Mouse (Mus musculus) stomach, embryonic 15.5 days (tissue): ENCODE measurements around the gene Fgf7. TPM values are rescaled to one million over a fixed set of nuclear protein-coding genes. Genes with fewer than 3 reads are reported as not detected.

Experiments used
- ATAC-seq: fragments of 200-750 bp; cut with Nextera tagmentation; 2 replicates; pipeline ENCODE4 v1.8.0; 2017; ENCODE audit warnings: low read depth, moderate number of reproducible peaks, moderate TSS enrichment; ENCODE audit not compliant: insufficient read depth, low FRiP score
- H3K27ac ChIP-seq: fragments of 300-500 bp; sonication (generic); 2 replicates; pipeline ENCODE4 v1.5.1; 2015; ENCODE audit warnings: mild to moderate bottlenecking, inconsistent platforms
- H3K27me3 ChIP-seq: fragments of 300-500 bp; sonication (generic); replicated peaks from 2 replicates; pipeline ENCODE4 v1.6.1; 2015; ENCODE audit warnings: inconsistent platforms
- H3K36me3 ChIP-seq: fragments of 300-500 bp; sonication (generic); 2 replicates; pipeline ENCODE4 v1.6.1; 2015; ENCODE audit warnings: inconsistent platforms
- H3K4me1 ChIP-seq: fragments of 300-500 bp; sonication (generic); 2 replicates; pipeline ENCODE4 v1.6.1; 2015; ENCODE audit warnings: inconsistent platforms
- H3K4me2 ChIP-seq: fragments of 300-500 bp; sonication (generic); 2 replicates; pipeline ENCODE4 v1.6.1; 2015; ENCODE audit warnings: mild to moderate bottlenecking, inconsistent platforms
- H3K4me3 ChIP-seq: fragments of 300-500 bp; sonication (generic); replicated peaks from 2 replicates; pipeline ENCODE4 v1.5.1; 2015; ENCODE audit warnings: inconsistent platforms
- H3K9ac ChIP-seq: fragments of 300-500 bp; sonication (generic); 2 replicates; pipeline ENCODE4 v1.6.1; 2015; ENCODE audit warnings: inconsistent platforms
- H3K9me3 ChIP-seq: fragments of 300-500 bp; sonication (generic); 2 replicates; pipeline ENCODE4 v1.6.1; 2016; ENCODE audit warnings: inconsistent platforms
- WGBS: fragments of 180-500 bp; shearing (Covaris S2); methylation state at CpG from one replicate; pipeline ENCODE4 v1.1.7; 2015; 5-methylcytosine and 5-hydroxymethylcytosine counted together
- polyA plus RNA-seq: library from polyadenylated mRNA; unstranded; fragments of >200 nt; fragmentation: Nextera tagmentation; extraction: Ambion mirVana; gene quantifications from 2 replicates; pipeline ENCODE4 v1.2.1, GENCODE M21; 2015

Fgf7 gene
- polyA plus RNA-seq: 2.7 and 4.5 TPM in 2 replicates

DNA sequence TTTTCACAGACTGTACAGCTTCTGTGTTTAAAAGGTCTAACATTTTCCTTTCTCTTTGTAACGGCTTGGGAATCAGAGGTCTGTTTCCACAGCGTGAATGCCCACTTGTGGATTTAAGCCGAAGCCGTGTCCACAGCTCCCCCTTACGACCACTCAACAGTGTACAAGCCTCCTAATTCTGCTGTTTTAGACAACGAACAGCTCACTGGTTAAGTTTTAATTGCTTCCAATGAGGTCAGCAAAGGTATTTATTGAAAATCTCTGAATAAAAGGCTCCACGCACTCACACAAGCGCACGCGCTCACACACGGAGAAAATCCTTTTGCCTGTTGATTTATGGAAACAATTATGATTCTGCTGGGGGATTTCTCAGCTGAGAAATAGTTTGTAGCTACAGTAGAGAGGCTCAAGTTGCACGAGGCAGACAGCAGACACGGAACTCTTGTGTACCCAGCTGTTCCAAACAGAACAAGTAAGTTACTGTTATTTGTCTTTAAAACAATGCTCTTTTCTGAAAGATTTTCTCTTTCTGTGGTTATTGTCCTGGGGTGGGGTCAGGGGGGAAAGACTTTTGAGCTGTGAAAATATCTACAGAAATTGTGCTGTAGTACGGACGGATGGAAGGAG, at the start of gene Fgf7:
Gene Fgf7 (plus strand): TSS at position 280 of the 627 bp plus-strand sequence.
- ATAC-seq: no peak
- Histone ChIP-seq H3K9ac (no peak within 1 kb of the TSS; the same call in 1 of the 2 replicates), H3K4me3 (peak within 1 kb of the TSS; percentile 23), H3K36me3 (no peaks in the 10 kb centered on the region), H3K4me2 (peak within 1 kb of the TSS; percentile 45), H3K27me3 (no peaks in the 10 kb centered on the region), H3K27ac (no peak within 1 kb of the TSS), H3K9me3 (no peaks in the 10 kb centered on the region), H3K4me1 (0 out of 2 replicates have a peak, but pooled peaks cover 4% of the 10 kb centered on the region)
- WGBS: 35% methylated on average over 15 of the region's 15 CpGs

DNA sequence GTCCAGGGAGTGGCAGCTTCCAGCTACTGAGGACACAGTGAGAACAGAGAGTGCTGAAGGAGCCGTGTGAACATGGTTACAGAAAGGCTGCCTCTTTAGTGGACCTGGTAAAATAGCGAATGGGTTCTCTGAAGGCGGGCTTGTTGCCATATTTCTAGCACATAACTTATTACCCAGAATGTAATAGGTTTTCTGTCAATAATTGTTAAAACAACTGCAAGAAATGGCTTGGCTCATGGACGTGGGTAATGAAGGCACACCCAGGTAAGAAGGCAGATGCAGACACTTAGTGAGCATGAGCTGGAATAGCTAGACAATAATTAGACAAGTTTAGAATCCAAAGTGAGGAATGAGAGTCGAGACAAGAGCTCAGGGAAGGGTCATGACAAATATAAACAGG, 32.2 kb upstream of the Fgf7 start:
- ATAC-seq: no peak

DNA sequence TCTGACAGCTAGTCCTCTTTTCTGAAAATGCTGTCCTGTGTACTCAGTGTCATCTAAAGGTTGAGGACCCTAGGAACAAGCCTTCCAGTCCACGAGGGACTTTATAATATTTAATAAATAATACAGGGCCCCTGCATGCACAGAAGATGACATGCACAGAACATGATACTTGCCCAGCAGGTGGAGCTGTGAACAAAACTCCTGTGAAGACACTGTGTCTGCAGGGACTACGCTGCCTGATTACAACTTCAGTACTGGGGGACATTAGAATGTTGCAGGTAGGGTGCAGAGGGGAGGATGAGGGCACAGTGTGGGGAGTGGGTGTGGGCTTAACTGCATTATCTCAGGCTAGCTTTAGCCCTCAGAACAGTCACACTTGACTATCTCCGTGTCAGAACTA, 28.4 kb upstream of the Fgf7 start:
- H3K27ac ChIP-seq: no peak overlapping the region
- 34% methylated on average over 3 of the region's 3 CpGs for WGBS
- H3K27me3 ChIP-seq: no peaks in the 10 kb centered on the region
- no peak overlapping the region for H3K4me2 ChIP-seq
- no peak overlapping the region for H3K4me3 ChIP-seq
- no peaks in the 10 kb centered on the region for H3K4me1 ChIP-seq
- no peaks in the 10 kb centered on the region for H3K9me3 ChIP-seq
- H3K36me3 ChIP-seq: no peaks in the 10 kb centered on the region
- no peak for ATAC-seq
- no peak overlapping the region for H3K9ac ChIP-seq

More for the DNA sequence above, 32.2 kb upstream of the Fgf7 start:
- Histone ChIP-seq H3K4me1 (no peaks in the 10 kb centered on the region), H3K4me2 (no peak overlapping the region), H3K9ac (no peak overlapping the region), H3K4me3 (no peak overlapping the region), H3K36me3 (no peaks in the 10 kb centered on the region), H3K27me3 (no peaks in the 10 kb centered on the region), H3K27ac (no peak overlapping the region), H3K9me3 (no peaks in the 10 kb centered on the region)
- WGBS: 58% methylated on average over 5 of the region's 5 CpGs

DNA sequence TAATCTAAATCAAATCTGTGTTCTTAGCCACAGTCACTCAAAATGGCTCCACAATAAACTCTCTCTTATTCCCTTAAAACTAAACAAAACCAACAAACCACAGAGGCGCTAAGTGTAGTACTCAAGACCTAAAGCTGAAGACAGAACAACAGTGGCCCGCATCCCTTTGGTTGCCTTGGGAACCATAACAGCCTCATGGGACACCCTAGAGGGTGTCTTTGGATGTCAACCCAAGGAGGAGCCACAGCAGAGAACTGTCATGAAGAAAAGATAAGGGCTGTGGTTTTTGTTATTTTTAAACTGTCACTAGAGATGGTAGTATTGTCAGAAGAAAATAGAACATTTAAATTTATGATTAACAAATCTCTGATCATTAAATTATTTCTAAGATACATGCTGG, 27.7 kb upstream of the Fgf7 start:
- no peak overlapping the region for H3K4me2 ChIP-seq
- no peak overlapping the region for H3K4me3 ChIP-seq
- no peaks in the 10 kb centered on the region for H3K36me3 ChIP-seq
- ATAC-seq: no peak
- WGBS: 80% methylated on average over 2 of the region's 2 CpGs
- H3K27ac ChIP-seq: no peak overlapping the region
- no peaks in the 10 kb centered on the region for H3K9me3 ChIP-seq
- no peak overlapping the region for H3K9ac ChIP-seq
- H3K4me1 ChIP-seq: no peaks in the 10 kb centered on the region
- no peaks in the 10 kb centered on the region for H3K27me3 ChIP-seq

DNA sequence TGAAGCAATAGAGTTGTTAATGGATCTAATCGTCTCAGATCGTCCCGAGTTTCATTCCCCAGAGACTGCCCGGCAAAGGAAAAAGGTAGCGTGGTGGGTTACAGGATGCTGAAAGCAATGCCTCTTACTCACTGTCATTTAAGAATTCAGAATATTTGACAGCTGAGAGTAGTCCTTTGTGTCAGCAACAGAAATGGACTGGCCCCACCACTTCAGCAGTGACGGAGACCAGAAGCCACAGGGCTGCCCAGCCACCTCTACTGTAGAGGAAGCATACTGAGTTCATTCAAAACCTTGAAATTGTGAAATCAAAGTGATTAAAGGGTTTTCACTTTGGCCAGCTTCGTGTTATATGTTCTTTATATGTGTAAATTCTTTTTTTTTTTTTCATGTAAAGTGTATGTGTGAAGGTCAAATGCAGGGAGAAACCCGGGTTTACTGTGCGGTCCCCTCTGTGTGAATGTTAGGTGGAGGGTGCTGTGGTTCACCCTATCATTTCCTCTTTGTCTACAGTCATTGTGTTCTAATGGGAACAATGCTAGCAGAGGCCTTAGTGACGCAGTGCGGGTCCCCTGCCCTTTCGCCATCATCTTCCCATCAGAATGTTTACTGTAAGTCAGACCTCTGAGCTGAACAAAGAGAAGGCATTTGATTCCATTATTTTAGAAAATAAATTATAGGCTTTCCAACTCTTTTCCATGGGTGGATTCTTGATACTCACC, 19.3 kb upstream of the Fgf7 start:
- no peak overlapping the region for H3K27ac ChIP-seq
- no peaks in the 10 kb centered on the region for H3K36me3 ChIP-seq
- H3K4me3 ChIP-seq: no peak overlapping the region
- WGBS: 49% methylated on average over 12 of the region's 12 CpGs
- H3K27me3 ChIP-seq: no peaks in the 10 kb centered on the region
- no peak for ATAC-seq
- H3K4me2 ChIP-seq: no peak overlapping the region
- H3K4me1 ChIP-seq: no peaks in the 10 kb centered on the region
- no peaks in the 10 kb centered on the region for H3K9me3 ChIP-seq
- H3K9ac ChIP-seq: no peak overlapping the region

DNA sequence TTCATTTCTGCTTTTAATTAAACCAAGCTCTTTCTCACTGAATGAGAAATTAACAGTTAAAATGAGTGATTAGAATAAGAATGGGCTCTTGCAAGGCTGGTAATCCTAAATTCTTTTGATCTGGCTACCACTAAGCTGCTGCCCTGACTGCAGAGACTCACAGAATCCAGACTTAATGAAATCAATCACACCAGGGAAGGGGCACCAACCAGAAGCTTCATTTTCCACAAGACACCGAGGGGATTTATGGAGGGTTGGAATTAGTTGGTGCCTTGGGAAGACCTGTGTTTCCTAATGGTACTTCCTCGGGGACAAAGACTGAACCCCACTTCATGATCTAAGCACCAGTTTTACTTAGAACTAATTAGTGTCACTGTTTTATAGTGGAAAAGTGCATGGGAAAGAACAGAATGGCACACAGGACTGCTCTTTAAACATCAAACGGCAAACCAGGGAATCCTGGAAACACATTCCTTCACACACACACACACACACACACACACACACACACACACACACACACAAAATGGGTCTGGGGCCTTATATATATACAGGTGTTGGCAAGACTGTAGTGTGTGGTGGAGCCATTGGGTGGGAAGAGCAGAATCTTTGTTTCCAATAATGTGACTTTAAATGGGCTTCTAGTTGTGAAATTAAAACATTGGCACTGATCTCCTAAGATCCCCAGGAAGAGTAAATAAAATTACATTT, 18.5 kb upstream of the Fgf7 start:
- 51% methylated on average over 3 of the region's 3 CpGs for WGBS
- Histone ChIP-seq H3K4me2 (no peak overlapping the region), H3K9ac (no peak overlapping the region), H3K4me1 (no peaks in the 10 kb centered on the region), H3K27ac (no peak overlapping the region), H3K9me3 (no peaks in the 10 kb centered on the region), H3K27me3 (no peaks in the 10 kb centered on the region), H3K4me3 (no peak overlapping the region), H3K36me3 (no peaks in the 10 kb centered on the region)
- no peak for ATAC-seq

DNA sequence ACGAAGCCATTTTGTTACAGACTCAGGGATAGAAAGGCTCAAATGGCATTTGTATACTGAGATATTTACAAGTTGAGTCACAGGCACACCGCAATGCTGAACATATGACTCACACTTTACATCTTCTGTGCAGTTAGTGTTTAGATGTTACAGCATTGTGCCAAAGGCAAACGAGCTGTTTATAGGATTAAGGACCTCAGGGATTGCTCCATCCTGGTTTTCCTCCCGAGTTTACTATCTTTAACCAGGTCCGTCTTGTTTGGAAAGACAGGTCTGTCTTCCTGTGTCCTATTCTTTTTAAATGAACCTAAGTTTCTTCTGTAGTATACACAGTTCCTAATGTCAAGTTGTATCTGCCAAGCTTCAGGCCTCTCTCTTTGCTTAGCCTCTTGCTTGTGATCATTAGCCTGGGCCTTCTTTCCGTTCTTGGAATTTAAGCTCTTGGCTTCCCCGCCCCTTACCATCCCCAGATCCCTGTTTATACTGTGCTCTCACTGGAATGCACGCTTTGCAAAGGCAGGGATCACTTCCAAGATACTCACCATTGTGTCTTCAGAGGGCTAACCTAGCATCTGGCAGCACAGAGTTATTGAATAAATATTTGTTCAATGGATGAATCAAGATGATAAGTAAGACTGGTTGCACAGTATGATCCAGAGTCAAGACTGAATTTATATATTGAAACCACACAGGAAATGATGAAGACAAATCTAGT, 3.1 kb upstream of the Fgf7 start:
- H3K27ac ChIP-seq: peak overlapping the region; percentile 61

DNA sequence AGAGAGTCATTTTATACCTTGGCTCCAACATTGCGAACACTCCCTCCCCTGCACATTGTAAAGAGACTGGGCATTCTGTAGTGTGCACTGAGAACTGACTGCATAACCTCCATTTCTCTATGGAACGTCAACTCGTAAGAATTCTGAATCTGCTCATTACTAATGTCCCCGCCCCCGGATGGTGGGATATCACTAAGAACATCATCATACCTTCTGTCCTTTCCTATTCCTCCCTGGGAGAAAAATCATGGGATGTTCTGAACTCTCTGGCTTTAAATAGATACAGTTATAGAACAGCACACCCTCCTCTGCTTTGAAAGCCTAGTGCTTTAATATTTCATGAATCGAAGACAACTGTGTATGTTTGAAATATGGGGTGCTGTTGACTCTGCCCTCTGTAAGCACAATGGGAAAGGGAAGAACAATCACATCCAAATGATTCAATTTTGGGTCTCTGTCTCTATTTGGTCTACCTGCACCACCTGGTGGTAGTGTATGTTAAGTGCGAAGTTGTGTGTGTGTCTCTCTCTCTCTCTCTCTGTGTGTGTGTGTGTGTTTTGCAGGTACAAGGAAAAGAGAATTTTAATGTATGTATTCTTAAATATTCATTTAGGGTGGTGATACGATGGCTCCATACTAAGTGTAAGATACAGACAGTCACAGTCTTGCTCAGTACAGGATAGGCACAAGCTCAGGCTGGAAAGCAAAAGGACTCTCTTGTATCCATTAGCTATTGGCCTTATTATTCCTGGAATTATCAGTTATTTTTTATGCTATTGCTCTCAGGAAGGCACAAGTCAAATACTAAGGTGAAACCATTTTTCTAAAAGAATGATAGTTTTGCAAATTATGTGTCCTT, 1.1 kb upstream of the Fgf7 start:
- 70% methylated on average over 8 of the region's 8 CpGs for WGBS
- H3K9ac ChIP-seq: no peak overlapping the region
- H3K4me1 ChIP-seq: 0 out of 2 replicates have a peak, but pooled peaks cover 4% of the 10 kb centered on the region
- no peak for ATAC-seq
- no peaks in the 10 kb centered on the region for H3K27me3 ChIP-seq
- H3K4me2 ChIP-seq: no peak overlapping the region
- H3K9me3 ChIP-seq: no peaks in the 10 kb centered on the region
- no peak overlapping the region for H3K4me3 ChIP-seq
- H3K36me3 ChIP-seq: no peaks in the 10 kb centered on the region
- no peak overlapping the region for H3K27ac ChIP-seq

More for the DNA sequence above, 3.1 kb upstream of the Fgf7 start:
- Histone ChIP-seq H3K9me3 (no peaks in the 10 kb centered on the region), H3K36me3 (no peaks in the 10 kb centered on the region), H3K27me3 (no peaks in the 10 kb centered on the region), H3K4me3 (no peak overlapping the region), H3K9ac (no peak overlapping the region), H3K4me1 (0 out of 2 replicates have a peak, but pooled peaks cover 4% of the 10 kb centered on the region), H3K4me2 (no peak overlapping the region)
- WGBS: 35% methylated on average over 8 of the region's 8 CpGs
- ATAC-seq: peak; percentile 43; the same call in 1 of the 2 replicates

DNA sequence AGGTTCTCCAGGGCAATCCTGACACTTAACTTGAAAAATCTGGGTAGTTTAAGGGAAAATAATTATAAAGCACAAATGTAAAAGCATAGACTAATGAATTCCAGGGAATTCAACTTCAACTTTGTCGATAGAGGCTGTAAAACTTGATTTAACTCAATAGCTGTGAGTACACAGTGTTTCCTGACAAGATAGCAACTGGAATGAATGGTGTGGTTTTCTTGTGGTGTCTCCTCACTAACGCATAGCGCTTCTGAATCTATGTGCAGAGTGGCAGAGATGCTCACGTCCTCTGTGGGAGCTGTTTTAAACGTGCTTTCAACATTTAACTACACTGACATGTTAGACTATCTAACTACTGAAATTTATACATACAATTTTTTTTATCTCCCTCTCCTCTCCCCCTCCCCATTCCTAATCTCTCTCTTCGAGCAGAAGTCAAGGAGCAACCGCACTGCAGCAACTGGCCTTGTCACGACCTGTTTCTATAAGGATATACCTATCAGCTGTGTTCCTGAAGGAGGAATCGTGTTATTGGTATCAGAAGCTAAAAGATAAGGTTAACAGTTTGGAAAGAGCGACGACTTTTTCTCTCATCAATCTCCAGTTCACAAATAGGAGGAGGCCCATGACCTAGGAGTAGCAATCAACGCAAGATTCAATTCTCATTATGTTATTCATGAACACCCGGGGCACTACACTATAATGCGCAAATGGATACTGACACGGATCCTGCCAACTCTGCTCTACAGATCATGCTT, 734 bp downstream of the Fgf7 start:
- ATAC-seq: no peak
- H3K4me3 ChIP-seq: peak overlapping the region; percentile 23; the same call in 1 of the 2 replicates
- H3K27me3 ChIP-seq: no peaks in the 10 kb centered on the region
- no peak overlapping the region for H3K9ac ChIP-seq
- peak overlapping the region; percentile 45 for H3K4me2 ChIP-seq
- H3K36me3 ChIP-seq: no peaks in the 10 kb centered on the region
- H3K4me1 ChIP-seq: 0 out of 2 replicates have a peak, but pooled peaks cover 4% of the 10 kb centered on the region
- H3K9me3 ChIP-seq: no peaks in the 10 kb centered on the region
- WGBS: 65% methylated on average over 15 of the region's 15 CpGs
- no peak overlapping the region for H3K27ac ChIP-seq

DNA sequence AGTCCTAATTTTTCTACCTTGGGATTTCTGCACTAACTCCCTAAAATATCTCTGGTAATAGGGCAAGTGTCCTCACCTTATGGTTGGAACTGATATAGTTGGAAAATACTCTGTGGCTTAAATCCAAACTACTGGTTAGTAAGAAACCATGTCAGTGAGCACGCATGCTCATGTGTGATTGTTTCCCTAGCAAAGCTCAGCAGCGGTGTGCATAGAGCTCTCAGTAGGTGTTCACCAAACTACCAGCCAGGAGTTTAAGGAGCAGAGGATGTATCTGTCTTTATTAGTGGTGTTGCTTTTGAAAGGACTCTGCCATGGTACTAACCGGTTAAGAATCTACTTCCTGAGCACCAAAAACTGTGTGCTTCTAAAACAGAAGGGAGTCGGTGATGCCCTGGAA, 1.7 kb downstream of the Fgf7 start:
- no peak overlapping the region for H3K27ac ChIP-seq
- H3K4me2 ChIP-seq: no peak overlapping the region
- H3K36me3 ChIP-seq: no peaks in the 10 kb centered on the region
- 0 out of 2 replicates have a peak, but pooled peaks cover 3% of the 10 kb centered on the region for H3K4me1 ChIP-seq
- H3K9me3 ChIP-seq: no peaks in the 10 kb centered on the region
- no peak overlapping the region for H3K9ac ChIP-seq
- WGBS: 82% methylated on average over 4 of the region's 4 CpGs
- H3K27me3 ChIP-seq: no peaks in the 10 kb centered on the region
- H3K4me3 ChIP-seq: peak overlapping the region; percentile 12; the same call in 1 of the 2 replicates
- ATAC-seq: no peak
